Mouse (Mus musculus) cerebral cortex, adult 2 months (tissue): ENCODE measurements around the gene Lama2.

Source experiments
- WGBS: fragments of 180-500 bp; shearing (Covaris S2); methylation state at CpG from one replicate; pipeline ENCODE4 v1.1.7; 2018; 5-methylcytosine and 5-hydroxymethylcytosine counted together

The Lama2 gene

GRCm38 (mm10) chr10:27619658-27620057, at the start of gene Lama2:
TSS of gene Lama2 (minus strand) at chr10:27619758.
- 90% methylated on average over 3 of the region's 3 CpGs for WGBS

- 82% methylated on average over 1 of the region's 1 CpGs for WGBS
Observed at GRCm38 (mm10) chr10:27664391-27664790, 44.8 kb upstream of the Lama2 start.

GRCm38 (mm10) chr10:27663396-27663795, 43.8 kb upstream of the Lama2 start:
- 42% methylated on average over 1 of the region's 1 CpGs for WGBS

- WGBS, result 55% methylated on average over 4 of the region's 4 CpGs
Observed at GRCm38 (mm10) chr10:27654164-27654563, 34.6 kb upstream of the Lama2 start.

GRCm38 (mm10) chr10:27652694-27653335, 33.3 kb upstream of the Lama2 start:
- WGBS, result 42% methylated on average over 8 of the region's 8 CpGs

- WGBS, result 52% methylated on average over 2 of the region's 2 CpGs
Observed at GRCm38 (mm10) chr10:27635721-27636120, 16.2 kb upstream of the Lama2 start.

- whole genome bisulfite sequencing, result 57% methylated on average over 4 of the region's 4 CpGs
Observed at GRCm38 (mm10) chr10:27631002-27631401, 11.4 kb upstream of the Lama2 start.

- 28% methylated on average over 9 of the region's 9 CpGs for WGBS
Observed at GRCm38 (mm10) chr10:27621697-27622449, 2.3 kb upstream of the Lama2 start.

- WGBS, result 88% methylated on average over 4 of the region's 4 CpGs
Observed at GRCm38 (mm10) chr10:27617522-27618020, 2.0 kb downstream of the Lama2 start.

GRCm38 (mm10) chr10:27616641-27617415, 2.7 kb downstream of the Lama2 start:
- WGBS, result 18% methylated on average over 18 of the region's 18 CpGs

- WGBS, result 96% methylated on average over 3 of the region's 3 CpGs
Observed at GRCm38 (mm10) chr10:27595675-27596074, 23.9 kb downstream of the Lama2 start.

GRCm38 (mm10) chr10:27533217-27533616, 86.3 kb downstream of the Lama2 start:
- 56% methylated on average over 2 of the region's 2 CpGs for WGBS

- 46% methylated on average over 3 of the region's 3 CpGs for whole genome bisulfite sequencing
Observed at GRCm38 (mm10) chr10:27508847-27509459, 110.6 kb downstream of the Lama2 start.

- 79% methylated on average over 3 of the region's 3 CpGs for WGBS
Observed at GRCm38 (mm10) chr10:27500863-27501262, 118.7 kb downstream of the Lama2 start.

GRCm38 (mm10) chr10:27488452-27488851, 131.1 kb downstream of the Lama2 start:
- 57% methylated on average over 1 of the region's 1 CpGs for WGBS

GRCm38 (mm10) chr10:27484041-27484440, 135.5 kb downstream of the Lama2 start:
- WGBS, result 46% methylated on average over 1 of the region's 1 CpGs

GRCm38 (mm10) chr10:27475540-27475939, 144.0 kb downstream of the Lama2 start:
- WGBS, result 17% methylated on average over 3 of the region's 3 CpGs

GRCm38 (mm10) chr10:27468274-27468673, 151.3 kb downstream of the Lama2 start:
- 55% methylated on average over 1 of the region's 1 CpGs for WGBS

GRCm38 (mm10) chr10:27413583-27414465, 205.7 kb downstream of the Lama2 start:
- 74% methylated on average over 5 of the region's 5 CpGs for WGBS

- 76% methylated on average over 1 of the region's 1 CpGs for WGBS
Observed at GRCm38 (mm10) chr10:27390753-27391152, 228.8 kb downstream of the Lama2 start.

GRCm38 (mm10) chr10:27387531-27387930, 232.0 kb downstream of the Lama2 start:
- WGBS, result 38% methylated on average over 1 of the region's 1 CpGs
